Mouse (Mus musculus): Measurements from ENCODE around the gene Ttc9b.
"Not testable (repeated sequence)": the region's sequence is repeated elsewhere in the genome, so short reads cannot be mapped to it uniquely, and the experiment has no call there.

Gene Ttc9b

DNA sequence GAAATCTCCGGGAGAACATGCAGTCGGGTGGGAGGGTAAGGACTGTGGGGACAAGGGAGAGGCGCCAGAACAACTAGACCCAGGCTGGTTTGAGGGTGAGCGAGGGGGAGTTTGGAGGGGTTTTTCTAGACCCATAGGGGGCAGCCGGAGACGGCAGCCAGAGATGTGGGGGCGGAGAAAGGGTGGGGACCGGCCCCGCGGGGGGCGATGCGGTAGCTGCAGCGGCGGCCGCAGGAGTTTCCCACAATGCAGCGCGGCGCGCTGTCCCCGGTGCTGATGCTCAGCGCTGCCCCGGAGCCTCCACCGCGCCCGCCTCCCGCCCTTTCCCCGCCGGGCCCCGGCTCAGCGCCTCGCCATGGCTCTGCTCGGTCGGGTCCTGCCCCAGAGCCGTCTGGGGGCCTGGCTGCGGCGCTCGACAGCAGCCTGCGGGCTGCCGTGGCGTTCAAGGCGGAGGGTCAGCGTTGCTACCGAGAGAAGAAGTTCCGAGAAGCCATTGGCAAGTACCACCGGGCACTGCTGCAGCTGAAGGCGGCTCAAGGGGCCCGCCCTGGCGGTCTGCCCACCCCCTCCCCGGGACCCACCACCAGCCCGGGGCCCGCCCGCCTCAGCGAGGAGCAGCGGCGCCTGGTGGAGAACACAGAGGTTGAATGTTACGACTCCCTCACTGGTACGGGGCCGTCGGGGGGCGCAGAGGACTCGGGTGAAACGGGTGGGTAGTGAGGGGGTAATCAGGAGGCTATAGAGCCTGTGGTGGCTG is at the start of gene Ttc9b:
Gene Ttc9b (plus strand): TSS at position 235 of the 757 bp plus-strand sequence.
- DNase-seq (ENCODE audit: low read depth in 1 of 2, low spot score in 2 of 2): no peak

DNA sequence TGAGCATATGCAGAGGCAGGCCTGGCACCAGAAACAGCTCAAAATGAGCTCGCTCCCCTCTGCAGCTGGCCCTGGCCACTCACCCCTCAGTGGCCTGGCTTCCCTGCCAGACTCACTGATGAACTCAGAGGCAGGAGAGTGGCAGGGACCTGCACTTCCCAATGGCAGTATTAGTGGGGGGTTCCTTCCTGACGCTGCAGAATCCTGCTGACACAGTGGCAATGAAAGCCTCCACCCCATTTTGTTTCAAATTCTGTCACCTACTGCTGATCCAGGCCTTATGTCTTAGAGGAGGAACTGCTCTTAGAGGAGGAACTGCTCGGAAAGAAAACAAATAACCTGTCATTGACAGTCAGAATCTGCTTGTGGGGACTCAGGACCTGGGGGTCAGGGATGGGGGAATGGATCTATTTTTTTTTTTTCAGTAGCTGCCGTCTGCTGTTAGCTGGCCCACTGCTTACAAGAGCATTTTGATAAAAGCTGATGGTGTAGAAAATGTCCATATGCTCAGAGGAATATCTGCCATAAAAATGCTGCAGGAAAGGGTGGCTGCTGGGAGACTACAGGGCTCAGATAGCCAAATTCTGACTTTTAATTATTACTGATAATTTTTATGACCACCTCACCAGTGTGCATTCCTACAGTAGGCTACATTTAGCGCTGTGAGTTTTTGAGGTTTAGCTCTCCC is 48.9 kb upstream of the Ttc9b start:
- no peak for DNase-seq (ENCODE audit: low read depth in 1 of 2, low spot score in 2 of 2)

DNA sequence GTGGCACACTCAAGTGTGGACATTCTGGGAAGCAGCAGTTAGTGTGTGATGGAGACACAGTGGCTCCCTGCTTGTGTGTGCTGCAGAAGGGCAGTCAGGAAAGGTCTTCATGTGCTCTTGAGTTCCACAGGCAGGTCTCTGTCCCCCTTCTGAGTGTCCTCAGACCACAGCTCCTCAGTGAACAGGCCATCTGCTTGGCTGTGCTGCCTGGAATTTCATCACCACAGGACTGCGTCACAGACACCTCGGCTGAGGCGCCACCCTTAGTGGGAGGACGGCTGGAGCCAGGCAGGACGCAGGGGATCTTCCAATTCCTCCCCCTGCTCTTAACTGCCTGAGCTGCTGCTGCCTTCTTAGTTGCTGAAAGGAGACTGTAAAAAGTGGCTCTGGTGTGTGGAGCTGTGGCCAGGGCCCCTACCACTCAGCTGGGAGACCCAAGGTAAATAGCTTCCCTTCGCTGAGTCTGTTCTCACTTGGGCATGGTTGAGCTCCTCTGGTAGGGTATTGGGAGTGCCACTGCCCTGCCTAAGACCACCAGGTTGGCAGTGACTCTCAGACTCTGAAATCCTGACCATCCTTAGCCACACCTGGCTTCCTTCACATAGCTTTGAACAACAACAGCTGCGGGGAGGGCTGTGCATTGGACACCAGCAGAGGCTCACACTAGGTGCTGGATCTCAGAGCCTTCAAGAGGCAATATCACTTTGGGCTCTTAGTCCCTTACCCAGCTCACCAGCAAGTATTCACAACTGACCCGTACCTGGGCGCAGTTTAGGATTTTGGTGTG is 48.0 kb upstream of the Ttc9b start:
- no peak for DNase-seq (ENCODE audit: low read depth in 1 of 2, low spot score in 2 of 2)

DNA sequence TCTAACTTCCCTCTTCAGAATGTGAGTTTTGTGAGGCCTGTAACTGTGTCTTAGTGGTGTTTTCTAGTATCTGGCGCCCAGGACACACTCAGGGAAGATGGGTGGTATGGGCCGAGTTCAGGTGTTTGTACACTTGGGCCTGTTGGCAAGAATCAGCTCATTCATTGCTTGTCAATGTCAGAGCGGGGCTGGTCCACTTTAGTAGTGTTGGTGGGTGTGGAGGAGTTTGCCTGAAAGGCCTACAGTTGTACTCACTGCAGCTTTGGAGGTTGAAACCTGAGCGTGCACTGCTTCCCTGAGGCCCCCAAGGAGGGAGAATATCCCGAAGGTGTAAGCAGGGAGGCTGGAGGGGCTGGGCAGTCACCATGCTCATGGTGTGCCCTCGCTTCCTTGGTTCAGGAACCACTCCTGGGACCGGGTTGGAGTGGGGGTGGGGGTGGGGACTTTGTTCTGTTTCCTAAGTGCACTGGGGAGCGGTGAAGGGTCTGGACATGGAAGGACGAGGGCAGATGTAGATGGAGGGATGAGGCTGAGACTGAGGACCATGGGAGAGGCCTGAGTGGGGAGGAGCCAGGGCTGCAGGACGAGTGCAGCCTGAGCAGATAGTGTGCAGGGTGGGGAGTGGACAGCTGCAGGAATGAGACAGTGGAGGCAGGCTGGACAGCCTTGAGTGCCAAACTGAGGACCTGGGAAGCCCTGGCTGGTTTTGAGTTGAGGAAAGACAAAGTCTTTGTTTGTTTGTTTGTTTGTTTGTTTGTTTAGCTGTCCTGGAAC is 47.0 kb upstream of the Ttc9b start:
- no peak for DNase-seq (ENCODE audit: low read depth in 1 of 2, low spot score in 2 of 2)

DNA sequence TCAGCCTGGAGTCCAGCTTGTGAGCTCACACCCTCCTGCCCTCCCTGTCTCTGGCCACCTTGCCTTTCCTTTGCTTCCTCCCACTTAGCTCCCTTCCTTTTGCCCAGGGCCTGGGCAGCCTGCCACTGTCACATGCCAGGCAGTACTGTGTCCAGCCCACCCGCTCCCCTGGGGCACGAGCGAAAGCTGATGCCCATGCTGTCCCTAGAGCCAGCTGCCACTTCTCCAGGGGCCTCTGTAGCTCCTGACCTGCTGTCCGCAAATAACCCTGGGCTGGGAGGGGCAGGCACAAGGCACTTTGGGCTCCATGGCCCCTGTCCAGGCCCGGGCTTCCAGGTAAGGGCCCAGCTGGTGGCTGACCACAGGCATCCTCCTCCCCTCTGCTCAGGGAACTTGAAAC is 46.1 kb upstream of the Ttc9b start:
- no peak for DNase-seq (ENCODE audit: low read depth in 1 of 2, low spot score in 2 of 2)

DNA sequence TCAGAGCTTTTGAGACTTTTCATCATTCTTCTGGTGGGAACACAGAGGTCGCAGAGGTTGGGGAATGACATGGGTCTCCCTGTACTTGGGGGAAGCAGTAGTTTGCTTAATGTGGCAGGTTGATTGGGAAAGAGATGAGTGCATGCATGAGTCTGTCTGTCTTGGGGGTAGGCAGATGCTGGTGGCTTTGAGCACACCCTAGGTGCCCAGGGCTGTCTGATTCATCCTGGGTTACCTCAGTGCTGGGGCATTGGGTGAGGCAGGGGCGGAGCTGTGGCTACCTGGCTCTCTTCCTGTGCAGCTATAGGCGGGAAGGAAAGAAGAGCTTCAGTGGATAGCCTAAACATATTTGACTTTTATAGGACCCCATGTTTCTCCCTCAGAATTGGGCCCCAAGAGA is 45.6 kb upstream of the Ttc9b start:
- no peak for DNase-seq (ENCODE audit: low read depth in 1 of 2, low spot score in 2 of 2)

DNA sequence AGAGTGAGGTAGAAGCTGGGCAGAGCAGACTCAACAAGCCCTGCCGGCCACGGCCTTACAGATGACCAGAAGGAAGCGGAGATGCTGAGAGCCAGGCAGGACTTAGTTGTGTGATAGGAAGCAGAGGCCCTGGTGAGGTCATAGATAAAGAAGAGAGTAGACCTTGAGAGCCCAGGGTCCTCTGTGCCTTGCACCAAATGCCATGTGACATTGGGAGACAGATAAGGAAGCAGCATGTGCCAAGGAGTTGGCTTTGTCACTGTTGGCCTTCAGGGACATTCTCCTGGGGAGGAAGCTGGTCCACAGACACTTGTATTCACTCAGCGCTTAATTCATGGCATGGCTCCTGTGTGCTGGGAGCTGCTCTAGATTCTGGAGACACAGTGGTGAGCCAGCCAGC is 44.4 kb upstream of the Ttc9b start:
- DNase-seq (ENCODE audit: low read depth in 1 of 2, low spot score in 2 of 2): no peak

DNA sequence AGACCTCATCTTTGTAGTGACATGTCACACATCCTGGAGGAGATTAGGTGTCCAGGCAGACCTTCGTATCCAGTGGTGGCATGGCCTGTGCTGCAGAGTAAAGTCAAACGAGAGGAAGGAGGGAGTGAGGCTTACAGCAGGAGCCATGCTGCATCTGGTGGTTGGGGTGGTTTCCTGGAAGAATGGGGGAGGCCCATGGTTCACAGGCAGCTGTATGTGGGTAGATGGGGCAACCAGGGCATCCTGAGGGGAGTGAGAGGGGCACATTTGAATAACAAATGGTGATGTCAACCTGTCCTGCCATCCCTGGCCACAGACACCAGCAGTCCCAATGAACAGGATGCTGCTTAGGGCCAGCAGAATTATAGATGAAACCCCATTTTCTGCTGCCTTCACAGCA is 44.0 kb upstream of the Ttc9b start:
- DNase-seq (ENCODE audit: low read depth in 1 of 2, low spot score in 2 of 2): no peak

DNA sequence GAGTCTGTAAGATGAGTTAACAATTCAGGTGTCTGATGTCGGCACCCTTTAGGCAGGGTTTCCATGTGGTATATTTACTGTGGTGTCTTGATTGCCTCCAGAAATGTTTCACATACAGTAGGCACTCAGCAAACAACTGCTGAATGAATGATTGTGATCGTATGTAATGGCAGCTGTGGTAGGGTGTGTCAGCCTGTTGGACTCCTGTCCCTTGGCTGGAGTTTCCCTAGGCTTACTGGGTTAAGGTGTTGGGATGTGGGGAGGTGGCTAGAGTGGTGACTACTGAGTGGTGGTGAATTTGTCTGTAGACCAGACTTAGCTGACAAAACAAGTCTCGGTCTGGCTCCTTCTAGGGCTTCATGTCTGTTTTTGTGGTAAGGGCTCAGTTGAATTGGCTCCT is 43.3 kb upstream of the Ttc9b start:
- DNase-seq (ENCODE audit: low read depth in 1 of 2, low spot score in 2 of 2): no peak

DNA sequence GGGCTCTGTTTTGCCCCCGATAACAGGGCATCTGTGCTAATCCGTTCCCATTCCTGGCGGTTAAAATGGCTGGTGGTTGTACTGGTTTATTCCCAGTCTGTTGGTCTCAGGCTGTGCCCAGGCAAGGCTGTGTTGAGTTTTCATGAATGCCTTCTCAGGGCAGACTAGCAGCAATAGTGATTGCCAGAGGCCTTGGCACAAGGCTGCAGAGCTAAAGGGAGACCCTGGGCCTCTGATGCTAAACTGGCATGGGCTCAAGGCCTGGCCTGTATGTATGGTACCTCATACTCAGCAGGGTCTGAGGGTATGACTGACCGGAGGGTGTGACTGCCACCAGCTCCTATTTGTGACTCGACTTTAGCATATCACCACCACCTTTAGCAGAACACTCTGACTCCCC is 42.8 kb upstream of the Ttc9b start:
- DNase-seq (ENCODE audit: low read depth in 1 of 2, low spot score in 2 of 2): no peak

DNA sequence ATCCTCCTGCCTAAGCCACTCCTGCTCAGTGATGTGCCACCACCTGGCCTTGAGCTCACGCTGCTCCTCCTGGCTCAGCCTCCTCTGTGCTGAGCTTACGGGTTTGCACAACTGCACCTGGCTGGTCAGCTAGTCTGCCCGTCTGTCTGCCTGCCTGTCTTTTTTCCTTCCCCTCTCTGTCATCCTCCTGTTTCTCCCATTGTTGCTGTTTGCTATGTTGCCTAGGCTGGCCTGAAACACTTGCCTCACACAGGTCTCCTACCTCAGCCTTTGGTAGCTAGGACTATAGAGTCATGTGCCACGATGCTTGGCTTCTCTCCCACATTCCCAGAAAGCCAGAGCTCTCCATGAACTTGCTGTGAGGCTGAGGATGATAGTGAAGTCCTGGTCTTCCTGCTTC is 40.8 kb upstream of the Ttc9b start:
- no peak for DNase-seq (ENCODE audit: low read depth in 1 of 2, low spot score in 2 of 2)

DNA sequence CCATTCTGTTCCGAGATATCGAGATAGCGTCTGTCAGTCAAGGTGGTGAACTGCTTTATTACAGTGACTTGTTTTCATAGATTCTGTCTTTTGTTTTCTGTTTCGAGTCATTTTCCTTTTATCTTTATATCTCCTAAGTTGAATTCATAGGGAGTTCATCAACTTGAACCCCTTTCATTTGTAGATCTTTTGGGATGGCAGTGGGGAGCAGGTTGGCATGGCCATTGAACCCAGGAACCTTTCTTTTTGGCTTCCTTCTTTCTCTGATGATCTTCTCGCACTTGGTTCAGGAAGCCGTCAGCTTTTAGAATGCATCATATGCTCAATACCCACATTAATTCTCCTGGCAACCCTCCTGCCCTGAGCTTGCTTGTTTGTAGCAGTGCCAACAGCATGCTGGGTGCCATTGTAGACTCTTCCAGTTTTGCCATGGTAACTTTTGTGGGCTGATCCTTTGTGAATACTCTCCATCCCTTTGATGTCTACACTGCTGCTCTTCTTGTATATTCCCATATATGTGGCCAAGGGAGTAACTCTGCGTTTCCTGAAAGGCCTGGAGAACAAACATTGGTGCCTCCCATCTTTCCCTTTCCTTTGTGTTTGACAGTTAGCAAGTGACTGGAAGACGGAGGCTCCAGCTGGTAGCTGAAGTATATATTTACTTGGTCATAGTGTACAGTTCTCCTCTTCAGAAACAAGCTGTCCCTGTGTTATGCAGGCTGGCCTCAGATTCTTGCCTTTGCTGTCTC is 39.8 kb upstream of the Ttc9b start:
- no peak for DNase-seq (ENCODE audit: low read depth in 1 of 2, low spot score in 2 of 2)

DNA sequence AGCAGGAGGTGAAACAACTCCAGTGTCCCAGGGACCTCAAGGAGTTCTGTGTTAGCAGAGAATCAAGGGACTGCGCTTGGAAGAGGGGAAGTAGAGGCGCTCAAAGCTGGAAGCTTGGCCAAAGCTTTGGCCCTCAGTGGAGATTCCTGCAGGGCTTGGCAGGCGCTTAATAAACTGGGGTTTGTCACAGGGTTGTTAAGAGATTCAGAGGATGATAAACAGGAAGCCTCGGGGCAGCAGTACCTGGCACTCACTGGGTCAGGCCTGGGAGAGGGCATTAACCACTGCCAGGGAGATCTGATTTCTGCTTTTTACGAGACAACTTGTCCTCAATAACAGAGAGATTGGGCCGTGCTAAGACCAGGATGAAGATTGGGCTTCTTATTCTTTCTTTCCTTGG is 32.7 kb upstream of the Ttc9b start:
- no peak for DNase-seq (ENCODE audit: low read depth in 1 of 2, low spot score in 2 of 2)

DNA sequence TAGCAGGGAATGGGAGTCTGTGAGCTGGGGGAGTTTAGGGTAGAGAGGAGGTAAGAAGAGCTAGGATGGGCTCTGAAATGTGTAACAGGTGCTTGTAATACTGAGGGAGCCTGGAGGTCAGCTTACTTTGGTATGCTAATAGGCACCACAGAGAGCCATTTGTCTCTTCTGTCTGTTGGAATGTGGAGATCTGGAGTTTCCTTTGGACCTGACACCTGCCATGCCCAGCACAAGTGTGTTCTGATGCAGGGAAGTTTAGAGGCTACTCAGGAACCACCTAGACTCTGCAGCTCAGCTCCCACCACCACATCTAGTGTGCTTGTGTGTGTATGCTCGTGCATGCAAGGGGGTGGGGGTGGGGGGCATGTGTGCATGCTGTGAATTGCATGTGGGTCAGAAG is 31.5 kb upstream of the Ttc9b start:
- no peak for DNase-seq (ENCODE audit: low read depth in 1 of 2, low spot score in 2 of 2)

DNA sequence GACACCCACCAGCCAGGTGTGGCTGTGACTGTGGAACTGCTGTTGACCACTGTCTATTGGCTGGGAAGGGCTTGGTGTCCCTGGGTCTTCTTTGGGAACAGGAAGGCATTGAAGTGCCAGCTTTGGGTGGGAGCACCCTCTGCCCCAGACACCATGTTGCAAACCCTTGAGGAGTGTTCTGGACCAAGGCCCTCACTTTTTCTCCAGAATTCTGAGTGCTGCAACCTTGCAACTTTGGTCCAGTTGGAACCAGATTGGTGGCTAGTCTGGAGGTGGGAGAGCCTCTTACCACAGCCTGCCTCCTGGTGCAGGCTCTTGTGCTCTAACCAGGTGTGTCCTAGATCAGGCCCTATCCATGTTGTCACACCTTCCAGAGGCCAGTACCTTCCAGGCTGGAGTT is 28.7 kb upstream of the Ttc9b start:
- DNase-seq (ENCODE audit: low read depth in 1 of 2, low spot score in 2 of 2): no peak

DNA sequence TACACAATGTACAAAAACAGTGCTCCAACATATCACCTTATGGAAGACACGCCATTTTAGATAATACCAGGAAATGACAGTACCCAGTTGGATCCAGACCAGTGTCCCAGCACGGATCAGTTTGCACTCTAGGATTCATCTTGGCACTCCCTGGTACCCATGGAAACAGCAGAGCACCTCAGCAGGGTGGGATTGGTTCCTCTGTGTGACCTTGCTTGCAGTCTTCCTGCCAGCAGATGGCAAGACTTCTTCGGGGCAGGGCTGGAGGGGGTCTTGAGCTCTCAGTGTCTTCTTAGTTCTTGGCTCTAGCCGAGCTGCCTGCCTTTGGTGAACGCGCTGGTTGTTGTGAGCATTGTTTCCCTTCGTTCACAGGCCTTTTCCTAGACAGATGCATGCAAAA is 26.0 kb upstream of the Ttc9b start:
- DNase-seq (ENCODE audit: low read depth in 1 of 2, low spot score in 2 of 2): no peak

DNA sequence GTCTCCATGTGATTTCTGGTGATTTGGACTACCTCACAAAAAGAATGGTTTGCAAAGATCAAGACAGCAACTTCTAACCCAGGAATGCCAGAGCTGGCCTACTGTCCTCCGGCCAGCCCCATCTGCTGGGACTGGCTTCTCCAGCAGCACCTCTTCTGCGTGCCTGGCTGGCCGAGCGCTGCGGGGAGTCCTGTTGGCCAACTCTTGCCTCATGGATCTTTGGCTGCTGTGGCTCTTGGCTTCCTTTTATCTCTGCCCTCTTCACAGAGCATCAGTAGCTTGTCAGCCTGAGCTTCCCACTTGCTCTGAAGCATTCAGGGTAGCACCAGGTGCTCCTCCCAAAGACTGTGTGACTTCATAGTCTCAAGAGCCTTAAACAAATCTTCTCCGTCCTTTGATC is 25.5 kb upstream of the Ttc9b start:
- DNase-seq (ENCODE audit: low read depth in 1 of 2, low spot score in 2 of 2): no peak

DNA sequence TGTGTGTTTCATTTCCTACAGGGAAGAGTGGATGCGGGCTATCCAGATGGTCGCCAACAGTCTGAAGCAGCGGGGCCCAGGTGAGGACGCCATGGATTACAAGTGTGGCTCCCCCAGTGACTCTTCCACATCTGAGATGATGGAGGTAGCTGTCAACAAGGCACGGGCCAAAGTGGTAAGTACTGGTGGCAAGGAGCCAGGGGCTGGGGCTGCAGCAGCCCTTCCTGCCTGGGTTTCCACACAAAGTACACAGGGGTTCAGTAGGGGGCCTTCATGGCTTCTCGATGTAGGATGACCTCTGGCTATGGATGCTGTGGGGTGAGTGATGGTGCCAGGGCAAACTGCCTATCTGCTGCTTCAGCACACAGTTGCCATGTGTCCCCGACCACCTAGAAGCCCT is 24.9 kb upstream of the Ttc9b start:
- DNase-seq (ENCODE audit: low read depth in 1 of 2, low spot score in 2 of 2): not testable (repeated sequence)

DNA sequence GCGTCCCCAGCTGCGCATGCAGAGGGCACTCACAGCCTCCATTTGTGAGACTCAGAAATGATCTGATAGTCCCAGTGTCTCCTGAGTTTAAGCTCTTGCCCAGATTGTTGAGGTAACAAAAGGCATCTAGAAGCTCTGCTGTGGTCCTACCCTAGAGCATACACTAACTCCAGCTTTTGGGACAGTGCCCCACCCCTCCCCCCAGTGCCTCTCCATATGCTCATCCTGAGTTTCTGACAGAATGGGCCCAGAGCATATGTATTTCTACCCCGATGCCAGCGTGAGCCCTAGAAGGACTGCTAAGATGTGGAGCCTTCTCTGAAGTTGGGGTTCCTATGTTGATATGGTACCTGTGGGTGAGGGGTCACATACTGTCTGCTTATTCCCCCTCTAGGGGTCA is 22.3 kb upstream of the Ttc9b start:
- no peak for DNase-seq (ENCODE audit: low read depth in 1 of 2, low spot score in 2 of 2)

DNA sequence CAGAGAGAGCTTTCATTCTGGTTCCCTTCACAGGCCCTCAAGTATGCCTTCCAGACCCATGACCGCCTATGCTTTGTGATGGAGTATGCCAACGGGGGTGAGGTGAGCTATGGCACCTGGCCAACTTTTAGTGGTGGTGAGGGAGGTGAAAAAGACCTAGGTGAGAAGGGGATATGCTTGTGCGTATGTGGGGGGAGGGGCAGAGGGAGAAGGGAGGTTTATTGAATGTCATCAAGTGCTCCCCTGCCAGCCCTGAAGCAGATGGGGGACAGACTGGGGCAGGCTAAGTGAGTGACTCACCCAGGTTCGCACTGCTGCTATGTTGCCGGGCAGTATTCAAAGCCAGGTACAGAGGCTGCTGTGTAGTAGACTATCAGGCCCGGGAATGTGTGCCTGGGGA is 20.5 kb upstream of the Ttc9b start:
- DNase-seq (ENCODE audit: low read depth in 1 of 2, low spot score in 2 of 2): no peak

DNA sequence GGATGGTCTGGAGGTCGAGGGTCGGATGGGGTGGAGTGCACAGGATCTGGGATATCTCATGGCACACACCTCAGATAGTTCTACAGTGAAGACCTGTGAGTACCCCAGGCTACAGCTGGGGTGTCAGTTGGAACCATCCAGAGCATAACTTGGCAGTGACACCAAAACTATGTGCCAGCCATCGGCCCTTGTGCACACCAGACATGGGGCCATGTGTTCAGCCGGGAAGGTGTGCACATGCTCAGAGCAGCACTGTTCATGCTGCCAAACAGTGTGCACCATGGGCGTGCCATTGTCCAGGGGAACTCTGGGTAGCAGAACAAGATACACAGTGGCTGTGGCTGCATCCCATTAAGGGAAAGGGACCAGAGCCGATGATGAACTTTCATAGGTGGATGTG is 19.0 kb upstream of the Ttc9b start:
- DNase-seq (ENCODE audit: low read depth in 1 of 2, low spot score in 2 of 2): no peak

Data from monocyte, adult 2 months (primary cell).